Mouse (Mus musculus) bone marrow, adult 2 months (tissue): ENCODE measurements around the gene Myh7. TPM values are rescaled to one million over a fixed set of nuclear protein-coding genes. Genes with fewer than 3 reads are reported as not detected.
"Not testable (repeated sequence)": the region's sequence is repeated elsewhere in the genome, so short reads cannot be mapped to it uniquely, and the experiment has no call there.

Experiments
- H3K27ac ChIP-seq: fragments of 200-500 bp; 2 replicates; pipeline ENCODE4 v1.5.1; 2012; ENCODE audit warnings: low read depth, mild to moderate bottlenecking, control low read depth, inconsistent platforms, low read length; ENCODE audit not compliant: control insufficient read depth, poor library complexity, insufficient read depth
- H3K4me1 ChIP-seq: fragments of 200-500 bp; 2 replicates; pipeline ENCODE4 v1.6.1; 2011; ENCODE audit warnings: low read length; ENCODE audit not compliant: control insufficient read depth, insufficient read depth
- H3K4me3 ChIP-seq: fragments of 200-500 bp; replicated peaks from 2 replicates; pipeline ENCODE3; 2011; ENCODE audit warnings: mild to moderate bottlenecking, low read depth, low read length, control low read depth; ENCODE audit not compliant: control insufficient read depth
- CTCF ChIP-seq: fragments of 200-500 bp; IDR thresholded peaks from 2 replicates; pipeline ENCODE4 v1.5.1; 2011; ENCODE audit warnings: low read length, control low read depth; ENCODE audit not compliant: control insufficient read depth, insufficient read depth
- POLR2A ChIP-seq: fragments of 200-500 bp; IDR thresholded peaks from 2 replicates; pipeline ENCODE4 v1.6.1; 2011; ENCODE audit warnings: low read depth, mild to moderate bottlenecking, control low read depth, low read length, borderline replicate concordance; ENCODE audit not compliant: control insufficient read depth
- WGBS: fragments of 180-500 bp; shearing (Covaris S2); methylation state at CpG from one replicate; pipeline ENCODE4 v1.1.7; 2018; 5-methylcytosine and 5-hydroxymethylcytosine counted together
- polyA plus RNA-seq: library from polyadenylated mRNA; stranded (reverse); fragments of >200 nt; gene quantifications from 2 replicates; pipeline ENCODE4 v1.2.4, GENCODE M21; 2011; ENCODE audit warnings: low replicate concordance; ENCODE audit not compliant: missing spikeins, insufficient read depth, insufficient read length

Myh7 gene
- 0.59 TPM in 1 of 2 replicates, not detected in the other for polyA plus RNA-seq

DNA sequence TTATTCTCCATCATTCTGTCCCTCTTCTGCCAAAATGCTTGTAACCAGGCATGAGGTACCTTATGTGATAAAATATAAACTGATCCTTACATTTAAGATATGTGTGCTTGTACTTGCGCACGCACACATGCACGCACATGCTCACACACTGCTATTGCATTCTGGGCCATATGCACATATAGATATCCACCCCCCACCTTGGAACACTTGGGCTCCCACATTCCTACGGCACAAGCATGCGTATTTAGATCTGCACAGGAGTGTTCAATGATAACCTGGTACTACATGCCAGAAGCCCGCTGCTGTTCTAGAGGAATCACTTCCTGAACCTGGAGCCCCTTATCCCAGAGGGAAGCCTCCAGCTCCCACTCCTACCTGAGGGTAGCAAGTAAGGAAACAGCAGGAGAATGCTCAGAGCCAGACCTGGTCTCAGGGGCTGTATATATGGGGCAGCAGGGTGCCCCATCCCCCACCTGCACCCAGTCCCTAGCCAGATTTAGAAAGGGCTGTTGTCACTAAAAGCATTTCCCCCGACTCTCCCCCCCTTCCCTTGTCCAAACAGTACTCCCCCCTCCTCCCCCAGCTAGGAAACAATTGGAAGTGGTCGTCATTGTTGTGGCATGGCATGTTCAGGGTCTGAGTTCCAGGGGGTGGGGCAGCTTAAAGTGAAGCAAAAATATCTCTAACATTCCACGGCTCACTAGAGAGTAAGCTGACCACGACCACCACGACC lies at the start of gene Myh7:
Gene Myh7, minus strand, starts transcription at position 491 of the 733 bp plus-strand sequence.
- Histone ChIP-seq H3K27ac (no peak within 1 kb of the TSS), H3K4me3 (no peak within 1 kb of the TSS), H3K4me1 (no peaks in the 10 kb centered on the region)
- 61% methylated on average over 11 of the region's 11 CpGs for WGBS
- TF ChIP-seq POLR2A = no peak
- no peak for TF ChIP-seq CTCF

GRCm38 (mm10) chr14:55043694-55044093 lies 49.3 kb upstream of the Myh7 start:
- WGBS = 71% methylated on average over 1 of the region's 2 CpGs
- not testable (repeated sequence) for H3K27ac ChIP-seq, H3K4me3 ChIP-seq, H3K4me1 ChIP-seq

DNA sequence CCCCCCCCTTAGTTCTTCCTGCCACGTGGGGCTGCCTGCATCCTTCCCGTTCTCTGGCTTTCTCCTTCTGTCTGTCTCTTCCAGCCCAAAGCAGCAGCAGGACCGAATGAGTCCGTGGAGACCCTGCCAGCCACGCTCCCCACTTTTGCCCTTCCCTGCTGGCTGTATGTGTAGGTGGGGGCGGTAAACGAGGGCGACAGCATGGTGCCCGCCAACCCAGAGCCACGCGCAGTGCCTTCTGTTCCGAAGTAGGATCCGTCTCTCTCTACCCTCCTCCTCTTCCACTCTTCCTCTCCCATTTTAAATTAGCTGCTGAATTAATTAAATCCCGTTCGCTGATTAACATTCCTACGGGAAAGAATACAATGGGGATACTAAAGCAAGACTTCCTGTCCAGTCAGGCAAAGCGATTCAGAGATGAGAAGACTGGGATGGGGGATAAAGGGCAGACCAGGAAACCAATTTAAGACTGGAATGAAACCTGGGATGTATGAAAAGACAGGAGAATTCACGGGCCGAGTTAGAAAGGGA lies 38.3 kb upstream of the Myh7 start:
- TF ChIP-seq POLR2A (no peak), CTCF (no peak)
- no peak overlapping the region for H3K4me3 ChIP-seq
- WGBS = 81% methylated on average over 19 of the region's 19 CpGs

DNA sequence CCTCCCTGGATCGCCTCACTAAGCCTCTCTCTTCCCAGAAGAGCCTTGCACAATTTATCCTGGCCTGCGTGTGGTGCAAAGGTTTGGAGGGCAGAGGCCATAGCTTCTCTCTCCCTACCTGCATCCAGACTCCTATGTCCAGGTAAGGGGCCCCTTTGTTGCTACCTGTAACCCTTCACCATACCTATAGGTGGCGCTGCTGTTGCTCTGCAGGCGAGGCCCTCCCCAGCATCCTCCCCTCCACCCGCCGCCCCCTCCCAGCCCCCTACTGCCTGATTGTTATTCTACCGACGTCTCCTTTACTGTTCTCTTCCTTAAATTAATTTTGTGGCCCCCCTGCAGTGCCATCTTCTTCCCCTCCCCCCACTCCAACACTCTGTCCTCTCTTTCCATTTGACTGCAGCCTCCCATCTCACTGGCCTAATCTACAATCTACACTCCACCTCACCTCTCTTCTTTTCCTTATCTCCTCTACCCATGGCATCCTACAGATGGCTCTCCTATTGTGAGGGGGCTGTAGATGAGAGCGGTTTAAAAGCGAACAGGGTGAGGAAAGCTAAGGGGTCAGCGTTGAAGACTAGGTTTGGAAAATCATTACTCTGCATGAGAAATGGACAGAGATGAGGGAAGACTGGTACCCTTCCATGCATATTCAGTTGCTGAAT lies 34.7 kb upstream of the Myh7 start:
- H3K4me1 ChIP-seq = no peaks in the 10 kb centered on the region
- H3K27ac ChIP-seq = no peak overlapping the region
- WGBS = 32% methylated on average over 11 of the region's 11 CpGs
- TF ChIP-seq POLR2A (no peak), CTCF (peak; percentile 41; the same call in 1 of the 2 replicates)
- no peak overlapping the region for H3K4me3 ChIP-seq

More for the DNA sequence above, 38.3 kb upstream of the Myh7 start:
- H3K27ac ChIP-seq = no peak overlapping the region
- H3K4me1 ChIP-seq = no peaks in the 10 kb centered on the region

DNA sequence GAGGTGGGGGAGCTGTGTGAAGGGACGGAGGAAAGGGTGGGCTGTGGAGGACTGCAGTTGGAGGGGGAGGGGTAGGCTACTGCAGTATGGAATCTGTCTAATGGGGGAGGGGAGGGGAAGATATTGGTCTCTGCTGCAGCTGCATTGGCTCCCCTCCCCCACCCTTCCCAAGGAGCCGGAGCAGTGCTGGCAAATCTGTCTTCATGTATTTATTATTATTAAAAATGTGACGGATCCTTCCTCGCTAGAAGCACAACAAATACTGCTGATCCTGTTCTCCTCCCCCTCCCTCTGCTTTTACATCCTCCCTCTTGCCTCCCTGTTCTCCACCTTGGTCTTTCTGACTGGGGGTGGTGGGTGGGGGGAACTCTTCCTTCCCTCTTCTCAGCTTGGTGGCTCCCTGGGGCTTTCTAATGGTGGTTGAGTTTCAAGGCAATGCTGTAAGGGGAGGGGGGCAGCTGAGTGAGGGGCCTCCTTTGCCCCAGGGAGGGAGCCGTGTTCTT lies 34.0 kb upstream of the Myh7 start:
- 57% methylated on average over 5 of the region's 5 CpGs for WGBS

DNA sequence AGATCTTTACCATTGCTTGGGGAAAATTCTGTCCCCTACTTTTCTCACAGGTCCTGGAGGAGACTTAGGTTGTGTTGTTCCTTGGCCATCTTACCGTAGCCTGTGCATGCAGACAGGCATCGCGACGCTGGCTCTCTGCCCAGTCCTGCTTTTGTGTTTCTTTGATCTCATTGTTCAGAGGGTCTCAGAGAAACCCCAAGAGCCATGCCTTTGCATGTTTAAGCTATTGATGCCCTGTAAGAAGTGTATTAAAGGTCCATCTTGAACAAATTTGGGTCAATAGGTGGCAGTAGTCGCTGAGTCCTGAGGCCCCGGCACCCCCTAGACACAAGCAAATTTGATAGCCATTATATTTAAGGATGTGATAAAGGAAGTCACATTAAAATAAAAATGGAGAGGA lies 33.2 kb upstream of the Myh7 start:
- Histone ChIP-seq H3K4me3 (no peak overlapping the region), H3K4me1 (no peaks in the 10 kb centered on the region), H3K27ac (no peak overlapping the region)
- WGBS = 67% methylated on average over 6 of the region's 6 CpGs
- TF ChIP-seq CTCF (no peak), POLR2A (no peak)

More for the DNA sequence above, 34.0 kb upstream of the Myh7 start:
- Histone ChIP-seq H3K4me1 (no peaks in the 10 kb centered on the region), H3K27ac (no peak overlapping the region), H3K4me3 (no peak overlapping the region)
- TF ChIP-seq POLR2A = no peak

DNA sequence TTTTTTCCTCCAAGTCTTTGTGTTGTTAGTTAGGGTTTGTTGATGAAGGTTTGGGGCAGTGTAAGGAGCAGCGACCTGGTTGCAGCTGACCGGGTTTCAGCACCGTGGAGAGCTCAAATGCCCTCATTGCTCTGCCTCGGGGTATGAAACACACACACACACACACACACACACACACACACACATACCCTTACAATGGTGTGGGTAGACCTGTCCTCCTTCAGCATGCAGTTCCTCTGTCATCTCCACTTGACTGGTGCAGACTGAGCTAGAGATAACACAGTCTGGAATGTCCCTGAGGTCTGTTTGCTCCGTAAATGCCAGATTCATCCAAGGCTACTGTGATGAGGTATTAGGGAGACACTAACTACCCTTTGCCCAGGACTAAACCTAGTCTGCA lies 32.8 kb upstream of the Myh7 start:
- no peak for TF ChIP-seq CTCF
- 55% methylated on average over 5 of the region's 5 CpGs for WGBS
- Histone ChIP-seq H3K4me3 (no peak overlapping the region), H3K27ac (no peak overlapping the region), H3K4me1 (no peaks in the 10 kb centered on the region)

DNA sequence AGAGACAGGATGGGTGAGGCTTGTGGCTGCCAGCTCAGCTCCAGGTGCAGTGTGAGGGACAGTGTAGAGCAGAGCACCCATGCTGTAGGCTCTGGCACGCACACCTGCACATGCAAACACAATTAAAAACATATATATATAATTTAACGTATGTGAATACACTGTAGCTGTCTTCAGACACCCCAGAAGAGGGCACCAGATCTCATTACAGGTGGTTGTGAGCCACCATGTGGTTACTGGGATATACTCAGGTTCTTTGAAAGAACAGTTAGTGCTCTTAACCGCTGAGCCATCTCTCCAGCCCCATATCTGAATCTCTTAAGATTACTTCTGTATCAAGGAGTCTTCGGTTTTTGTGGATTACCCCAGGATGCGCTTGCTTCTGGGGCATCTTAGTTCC lies 31.1 kb upstream of the Myh7 start:
- H3K27ac ChIP-seq = no peak overlapping the region
- WGBS = 87% methylated on average over 5 of the region's 5 CpGs
- H3K4me3 ChIP-seq = no peak overlapping the region
- H3K4me1 ChIP-seq = no peaks in the 10 kb centered on the region
- TF ChIP-seq POLR2A (no peak), CTCF (no peak)
